ENCODE assay signal across 9 mouse cellular contexts in genomic region chr19:29470652-29471051, GRCm38 (mm10). TPM values are rescaled to one million over a fixed set of nuclear protein-coding genes. Genes with fewer than 3 reads are reported as not detected.
DNase-seq lines count a peak whose midpoint lies in the region; ATAC-seq lines count a peak whose summit lies in the region.
"Had no signal": no experiment of that assay in that cellular context is flagged by ENCODE, and none has a peak within 500 bp of the region (broad histone marks: within the 10 kb centered on the region; RNA-seq: fewer than 3 reads in every experiment).

No protein-coding gene starts in this region.

- DNase-seq in hindbrain, embryonic 11.5 days (ENCODE audit: low spot score), result peak; percentile 29
- peak; percentile 24 for DNase-seq in hindlimb bud, embryonic 11.5 days (ENCODE audit: extremely low spot score, low read depth, low spot score)
- DNase-seq in left cerebral cortex, postnatal 4 days, result no peak
- DNase-seq in cerebellum, postnatal 4 days (ENCODE audit: low spot score in 2 of 2), result no peak
- no peak for DNase-seq in layer of hippocampus, adult 11-12 months (ENCODE audit: low spot score)

- ATAC-seq in hindbrain, embryonic 11.5 days (ENCODE audit: low FRiP score), result no peak
- ATAC-seq in hindbrain, embryonic 16.5 days, result no peak
- peak; percentile 34; the same call in 1 of the 2 replicates for ATAC-seq in embryonic facial prominence, embryonic 15.5 days (ENCODE audit: insufficient number of reproducible peaks, low FRiP score, low TSS enrichment, low read depth)
- ATAC-seq in lung, embryonic 15.5 days (ENCODE audit: borderline replicate concordance, extremely low read depth, low FRiP score, low TSS enrichment), result no peak

- no peak overlapping the region for H3K4me2 ChIP-seq in hindbrain, embryonic 11.5 days (replicated peaks; ENCODE audit: low read depth, low read length)
- H3K4me2 ChIP-seq in hindbrain, embryonic 16.5 days (ENCODE audit: low read length), result no peak overlapping the region
- no peak overlapping the region for H3K4me2 ChIP-seq in embryonic facial prominence, embryonic 15.5 days (replicated peaks)
- H3K4me2 ChIP-seq in lung, embryonic 15.5 days, result 0 out of 2 replicates have a peak overlapping the region, but pooled peaks have one; percentile 20

- no peaks in the 10 kb centered on the region for H3K27me3 ChIP-seq in hindbrain, embryonic 11.5 days (ENCODE audit: control insufficient read depth, insufficient read depth, low read length)
- H3K27me3 ChIP-seq in hindbrain, embryonic 16.5 days (replicated peaks; ENCODE audit: control insufficient read depth, insufficient read depth, low read length), result no peaks in the 10 kb centered on the region
- no peaks in the 10 kb centered on the region for H3K27me3 ChIP-seq in embryonic facial prominence, embryonic 15.5 days
- H3K27me3 ChIP-seq in lung, embryonic 15.5 days, result no peaks in the 10 kb centered on the region

- no peak overlapping the region for H3K9ac ChIP-seq in hindbrain, embryonic 11.5 days (ENCODE audit: low read depth, low read length)
- no peak overlapping the region for H3K9ac ChIP-seq in hindbrain, embryonic 16.5 days (ENCODE audit: low read depth, low read length)
- H3K9ac ChIP-seq in embryonic facial prominence, embryonic 15.5 days, result no peak overlapping the region
- H3K9ac ChIP-seq in lung, embryonic 15.5 days, result no peak overlapping the region

- H3K27ac ChIP-seq in hindbrain, embryonic 11.5 days (ENCODE audit: low read depth, low read length), result no peak overlapping the region
- H3K27ac ChIP-seq in hindbrain, embryonic 16.5 days (ENCODE audit: low read depth, low read length), result no peak overlapping the region
- 0 out of 2 replicates have a peak overlapping the region, but pooled peaks have one; percentile 44 for H3K27ac ChIP-seq in embryonic facial prominence, embryonic 15.5 days (replicated peaks)
- peak overlapping the region; percentile 59 for H3K27ac ChIP-seq in lung, embryonic 15.5 days

- H3K9me3 ChIP-seq in hindbrain, embryonic 11.5 days (ENCODE audit: control insufficient read depth, low read length), result no peaks in the 10 kb centered on the region
- H3K9me3 ChIP-seq in hindbrain, embryonic 16.5 days (ENCODE audit: control insufficient read depth, low read length), result no peaks in the 10 kb centered on the region
- H3K9me3 ChIP-seq in embryonic facial prominence, embryonic 15.5 days (replicated peaks), result no peaks in the 10 kb centered on the region
- H3K9me3 ChIP-seq in lung, embryonic 15.5 days, result no peaks in the 10 kb centered on the region

- intact Hi-C loops in left cerebral cortex, postnatal 4 days (cut with DNase I), result no loop called here

- WGBS in hindbrain, embryonic 11.5 days, result 40% methylated on average over 4 of the region's 4 CpGs
- 28% methylated on average over 4 of the region's 4 CpGs for WGBS in hindbrain, embryonic 16.5 days
- 21% methylated on average over 4 of the region's 4 CpGs for WGBS in embryonic facial prominence, embryonic 15.5 days
- WGBS in lung, embryonic 15.5 days, result 20% methylated on average over 4 of the region's 4 CpGs

- no peak overlapping the region for H3K4me3 ChIP-seq in hindbrain, embryonic 11.5 days (ENCODE audit: low read depth, low read length)
- no peak overlapping the region for H3K4me3 ChIP-seq in hindbrain, embryonic 16.5 days (ENCODE audit: low read length)
- H3K4me3 ChIP-seq in embryonic facial prominence, embryonic 15.5 days (replicated peaks), result no peak overlapping the region
- no peak overlapping the region for H3K4me3 ChIP-seq in lung, embryonic 15.5 days

- H3K36me3 ChIP-seq in hindbrain, embryonic 11.5 days (ENCODE audit: control insufficient read depth, insufficient read depth, low read length), result no peaks in the 10 kb centered on the region
- no peaks in the 10 kb centered on the region for H3K36me3 ChIP-seq in hindbrain, embryonic 16.5 days (ENCODE audit: control insufficient read depth, insufficient read depth, low read length)
- H3K36me3 ChIP-seq in embryonic facial prominence, embryonic 15.5 days, result no peaks in the 10 kb centered on the region
- H3K36me3 ChIP-seq in lung, embryonic 15.5 days, result no peaks in the 10 kb centered on the region

- no peaks in the 10 kb centered on the region; the same call in 1 of the 2 replicates for H3K4me1 ChIP-seq in hindbrain, embryonic 11.5 days (replicated peaks; ENCODE audit: control insufficient read depth, insufficient read depth, low read length)
- no peaks in the 10 kb centered on the region; the same call in 1 of the 2 replicates for H3K4me1 ChIP-seq in hindbrain, embryonic 16.5 days (ENCODE audit: control insufficient read depth, insufficient read depth, low read depth, low read length)
- peaks cover 7% of the 10 kb centered on the region; the same call in 1 of the 2 replicates for H3K4me1 ChIP-seq in embryonic facial prominence, embryonic 15.5 days
- peaks cover 38% of the 10 kb centered on the region for H3K4me1 ChIP-seq in lung, embryonic 15.5 days

RNA-seq across cellular contexts. Expression of gene Ric1, which starts 51.4 kb away (rescaled TPM):
- 15.3 and 18.4 TPM in 2 replicates for polyA plus RNA-seq in hindbrain, embryonic 11.5 days (2014; fragmentation: Nextera tagmentation; extraction: Ambion mirVana)
- polyA plus RNA-seq in hindbrain, embryonic 16.5 days (2015; fragmentation: Nextera tagmentation; extraction: Ambion mirVana), result 10.2 and 10.6 TPM in 2 replicates
- polyA plus RNA-seq in embryonic facial prominence, embryonic 15.5 days (2015; fragmentation: Nextera tagmentation; extraction: Ambion mirVana), result 20.1 and 20.3 TPM in 2 replicates
- 11.7 and 12.5 TPM in 2 replicates for polyA plus RNA-seq in lung, embryonic 15.5 days (2015; fragmentation: Nextera tagmentation; extraction: Ambion mirVana)
- 10 to 100 TPM; 40.8 to 43.6 TPM for total RNA-seq in left cerebral cortex, postnatal 4 days (2021)

RNA-seq across cellular contexts. Expression of gene Pdcd1lg2, which starts 59.9 kb away (rescaled TPM):
- polyA plus RNA-seq in hindbrain, embryonic 11.5 days (2014; fragmentation: Nextera tagmentation; extraction: Ambion mirVana), result not detected in 2 replicates
- polyA plus RNA-seq in hindbrain, embryonic 16.5 days (2015; fragmentation: Nextera tagmentation; extraction: Ambion mirVana), result 0.09 and 0.12 TPM in 2 replicates
- not detected in 2 replicates for polyA plus RNA-seq in embryonic facial prominence, embryonic 15.5 days (2015; fragmentation: Nextera tagmentation; extraction: Ambion mirVana)
- 0.09 TPM in 2 replicates for polyA plus RNA-seq in lung, embryonic 15.5 days (2015; fragmentation: Nextera tagmentation; extraction: Ambion mirVana)
- total RNA-seq in left cerebral cortex, postnatal 4 days (2021), result under 1 TPM in 1 of 2 experiments, not detected in 1; 0.28 TPM
- total RNA-seq: gastrocnemius, adult 8-10 months had no signal

Comparison
In these comparisons a context has a peak if more than half of its experiments do, and no peak if none do; other contexts are left out.
1. DNase-seq: peak in hindbrain, embryonic 11.5 days (single experiment) and hindlimb bud, embryonic 11.5 days (single experiment); none in left cerebral cortex, postnatal 4 days (single experiment), cerebellum, postnatal 4 days (0 of 2) and layer of hippocampus, adult 11-12 months (single experiment).
2. H3K27ac ChIP-seq: peak in embryonic facial prominence, embryonic 15.5 days (single experiment) and lung, embryonic 15.5 days (single experiment); none in hindbrain, embryonic 11.5 days (single experiment) and hindbrain, embryonic 16.5 days (single experiment).